Mouse (Mus musculus) myocyte (in vitro differentiated cells): ENCODE results near the gene Csrp3. TPM values are rescaled to one million over a fixed set of nuclear protein-coding genes. Genes with fewer than 3 reads are reported as not detected.

Source experiments
- H3K27me3 ChIP-seq: one replicate; pipeline ENCODE4 v1.6.1; 2011; ENCODE audit not compliant: control insufficient read depth, insufficient read depth, insufficient read length
- H3K36me3 ChIP-seq: one replicate; pipeline ENCODE4 v1.6.1; 2011; ENCODE audit not compliant: control insufficient read depth, insufficient read depth
- H3K4me2 ChIP-seq: one replicate; pipeline ENCODE4 v1.6.1; 2011; ENCODE audit warnings: low read depth, control low read depth
- H3K4me3 ChIP-seq: one replicate; pipeline ENCODE4 v1.5.1; 2011; ENCODE audit warnings: mild to moderate bottlenecking, control low read depth, moderate library complexity
- H3K79me2 ChIP-seq: one replicate; pipeline ENCODE4 v1.6.1; 2011; ENCODE audit not compliant: control insufficient read depth, insufficient read depth
- H3ac ChIP-seq: one replicate; pipeline ENCODE4 v1.6.1; 2011; ENCODE audit not compliant: control insufficient read depth, insufficient read length
- CEBPB ChIP-seq: IDR thresholded peaks from 2 replicates; pipeline ENCODE4 v1.6.1; 2011; ENCODE audit warnings: mild to moderate bottlenecking, moderate library complexity; ENCODE audit not compliant: poor library complexity, insufficient read depth, severe bottlenecking
- E2F4 ChIP-seq: IDR thresholded peaks from one replicate; pipeline ENCODE4 v1.6.1; 2011; ENCODE audit warnings: mild to moderate bottlenecking, control low read depth, moderate library complexity; ENCODE audit not compliant: insufficient read depth
- MAX ChIP-seq: IDR thresholded peaks from one replicate; pipeline ENCODE4 v1.6.1; 2011; ENCODE audit warnings: low read depth, mild to moderate bottlenecking, control low read depth
- MYOD1 ChIP-seq, 3 experiments: IDR thresholded peaks; one replicate each; pipeline ENCODE4 v1.6.1; 2011; ENCODE audit warnings: control low read depth in 2 of 3, low read depth in 2 of 3, mild to moderate bottlenecking in 2 of 3, moderate library complexity in 1 of 3; ENCODE audit not compliant: insufficient read length in 2 of 3, control insufficient read depth in 1 of 3
- MYOG ChIP-seq, 3 experiments: IDR thresholded peaks; one replicate each; pipeline ENCODE4 v1.6.1; 2011; ENCODE audit warnings: control low read depth in 2 of 3, low read depth in 2 of 3, mild to moderate bottlenecking in 2 of 3; ENCODE audit not compliant: insufficient read length in 2 of 3, control insufficient read depth in 1 of 3, insufficient read depth in 1 of 3
- POLR2A ChIP-seq: IDR thresholded peaks from one replicate; pipeline ENCODE4 v1.6.1; 2011; ENCODE audit warnings: low read depth, mild to moderate bottlenecking, control low read depth, moderate library complexity; ENCODE audit not compliant: insufficient read length
- POLR2AphosphoS2 ChIP-seq: IDR thresholded peaks from one replicate; pipeline ENCODE4 v1.6.1; 2011; ENCODE audit warnings: low read depth, control low read depth; ENCODE audit not compliant: insufficient read length
- REST ChIP-seq: IDR thresholded peaks from one replicate; pipeline ENCODE4 v1.6.1; 2011; ENCODE audit warnings: mild to moderate bottlenecking, control low read depth, moderate library complexity; ENCODE audit not compliant: insufficient read depth, insufficient read length
- SRF ChIP-seq: IDR thresholded peaks from one replicate; pipeline ENCODE4 v1.6.1; 2011; ENCODE audit warnings: low read depth; ENCODE audit not compliant: control insufficient read depth, insufficient read length
- TCF12 ChIP-seq: IDR thresholded peaks from one replicate; pipeline ENCODE4 v1.6.1; 2011; ENCODE audit warnings: mild to moderate bottlenecking, control low read depth; ENCODE audit not compliant: poor library complexity, insufficient read depth, severe bottlenecking
- TCF3 ChIP-seq: IDR thresholded peaks from one replicate; pipeline ENCODE4 v1.6.1; 2011; ENCODE audit warnings: low read depth, control low read depth; ENCODE audit not compliant: insufficient read length
- USF1 ChIP-seq: IDR thresholded peaks from one replicate; pipeline ENCODE4 v1.6.1; 2011; ENCODE audit warnings: low read depth, mild to moderate bottlenecking, control low read depth, moderate library complexity
- polyA plus RNA-seq: library from polyadenylated mRNA; unstranded; fragments of >200 nt; fragmentation: generic; extraction: Trizol; gene quantifications from one replicate; pipeline ENCODE4 v1.2.1, GENCODE M21; 2012; ENCODE audit warnings: missing spikeins

Gene Csrp3
- polyA plus RNA-seq, 1 experiment = 158 TPM

GRCm38 (mm10) chr7:48893093-48893492 lies 45.3 kb upstream of the Csrp3 start:
- TF ChIP-seq MYOD1 (IDR thresholded peaks at IDR 0.05; ENCODE audit: control insufficient read depth in 1 of 3, insufficient read length in 2 of 3, low read depth in 2 of 3) = peak in 1 of 3 experiments; percentile 29
- TF ChIP-seq TCF3 = no peak
- no peaks in the 10 kb centered on the region for H3K79me2 ChIP-seq
- no peak overlapping the region for H3K4me2 ChIP-seq
- no peaks in the 10 kb centered on the region for H3K36me3 ChIP-seq
- no peak overlapping the region for H3ac ChIP-seq
- H3K4me3 ChIP-seq = no peak overlapping the region
- no peaks in the 10 kb centered on the region for H3K27me3 ChIP-seq

DNA sequence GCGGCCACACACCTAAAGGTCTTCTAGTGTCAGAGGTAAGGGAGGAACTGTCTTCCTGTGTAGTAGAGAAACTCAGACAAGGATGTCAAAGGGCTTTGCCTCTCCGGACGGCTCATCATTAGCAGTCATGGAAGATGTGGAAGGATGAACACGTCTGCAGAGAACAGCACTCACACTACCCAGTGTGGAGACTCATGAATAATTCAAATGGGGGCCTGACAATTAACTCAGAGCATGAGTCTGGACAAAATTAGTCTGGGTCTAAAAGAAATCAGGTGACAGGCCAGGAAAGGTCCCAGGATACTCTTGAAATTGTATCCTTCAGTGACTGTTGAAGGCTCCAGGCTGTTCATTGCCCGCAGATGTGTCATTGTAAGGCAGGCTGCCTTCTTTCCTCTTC lies 43.2 kb upstream of the Csrp3 start:
- TF ChIP-seq CEBPB (no peak), USF1 (no peak), E2F4 (no peak), MAX (no peak), SRF (no peak), POLR2AphosphoS2 (no peak), TCF3 (no peak), MYOG (IDR thresholded peaks at IDR 0.05; ENCODE audit: control insufficient read depth in 1 of 3, insufficient read depth in 1 of 3, insufficient read length in 2 of 3, low read depth in 2 of 3) (no peak), TCF12 (no peak), MYOD1 (IDR thresholded peaks at IDR 0.05; ENCODE audit: control insufficient read depth in 1 of 3, insufficient read length in 2 of 3, low read depth in 2 of 3) (no peak), POLR2A (no peak), REST (no peak)
- no peaks in the 10 kb centered on the region for H3K36me3 ChIP-seq
- no peaks in the 10 kb centered on the region for H3K79me2 ChIP-seq

GRCm38 (mm10) chr7:48888751-48889150 lies 40.9 kb upstream of the Csrp3 start:
- Histone ChIP-seq H3K4me2 (peak overlapping the region; percentile 78), H3K36me3 (no peaks in the 10 kb centered on the region), H3ac (no peak overlapping the region), H3K79me2 (no peaks in the 10 kb centered on the region), H3K4me3 (no peak overlapping the region), H3K27me3 (no peaks in the 10 kb centered on the region)
- TF ChIP-seq MYOD1 (IDR thresholded peaks at IDR 0.05; ENCODE audit: control insufficient read depth in 1 of 3, insufficient read length in 2 of 3, low read depth in 2 of 3) = no peak
- no peak for TF ChIP-seq TCF3
- peak; percentile 26 for TF ChIP-seq POLR2A
- no peak for TF ChIP-seq E2F4

More for the DNA sequence above, 43.2 kb upstream of the Csrp3 start:
- no peak overlapping the region for H3K4me3 ChIP-seq
- no peaks in the 10 kb centered on the region for H3K27me3 ChIP-seq
- no peak overlapping the region for H3K4me2 ChIP-seq
- no peak overlapping the region for H3ac ChIP-seq

DNA sequence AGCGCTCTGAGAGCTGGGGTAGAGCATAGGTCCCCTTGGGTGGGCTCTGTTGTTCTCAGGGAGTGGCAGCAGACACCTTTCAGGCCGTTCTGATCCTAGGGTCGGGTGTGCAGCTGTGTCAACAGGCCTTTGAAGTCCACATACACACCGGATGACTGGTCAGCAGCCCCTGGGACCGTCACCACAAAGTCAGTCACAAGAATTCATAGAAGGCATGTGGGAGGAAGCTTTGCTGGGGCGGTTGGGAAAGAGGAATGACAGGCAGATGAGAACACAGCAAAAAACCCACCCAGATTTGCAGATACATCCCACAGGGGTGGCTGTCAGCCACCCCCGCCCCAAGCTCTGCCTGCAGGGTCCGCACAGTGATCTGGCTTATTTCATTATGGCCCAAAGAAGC lies 40.1 kb upstream of the Csrp3 start:
- Histone ChIP-seq H3K27me3 (no peaks in the 10 kb centered on the region), H3K79me2 (no peaks in the 10 kb centered on the region), H3ac (no peak overlapping the region), H3K36me3 (no peaks in the 10 kb centered on the region), H3K4me3 (no peak overlapping the region), H3K4me2 (peak overlapping the region; percentile 78)
- peak; percentile 28 for TF ChIP-seq TCF12
- TF ChIP-seq MYOD1 (IDR thresholded peaks at IDR 0.05; ENCODE audit: control insufficient read depth in 1 of 3, insufficient read length in 2 of 3, low read depth in 2 of 3) = peak in 2 of 3 experiments; percentile 51 to 84
- TF ChIP-seq E2F4 = no peak
- TF ChIP-seq MYOG (IDR thresholded peaks at IDR 0.05; ENCODE audit: control insufficient read depth in 1 of 3, insufficient read depth in 1 of 3, insufficient read length in 2 of 3, low read depth in 2 of 3) = peak in 1 of 3 experiments; percentile 77

DNA sequence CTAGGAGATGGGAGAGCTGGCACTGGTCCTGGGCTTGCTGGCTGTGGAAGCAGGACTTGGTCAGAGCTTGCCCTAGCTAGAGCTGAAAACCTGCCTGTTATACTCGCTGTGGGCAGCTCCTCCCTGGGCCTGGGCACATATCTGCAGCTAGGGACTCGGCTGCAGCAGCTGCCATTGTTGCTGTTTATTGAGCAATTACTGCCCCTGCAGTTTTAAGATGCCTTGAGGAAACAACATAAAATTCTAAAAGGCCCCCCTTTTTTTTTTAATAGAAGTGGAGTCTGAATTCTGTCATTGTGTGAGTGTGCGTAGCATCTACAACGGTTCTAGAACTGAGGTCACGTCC lies 36.4 kb upstream of the Csrp3 start:
- no peak overlapping the region for H3ac ChIP-seq
- no peaks in the 10 kb centered on the region for H3K36me3 ChIP-seq
- H3K4me2 ChIP-seq = peak overlapping the region; percentile 86
- no peaks in the 10 kb centered on the region for H3K27me3 ChIP-seq
- no peak overlapping the region for H3K4me3 ChIP-seq
- H3K79me2 ChIP-seq = peaks cover 15% of the 10 kb centered on the region
- TF ChIP-seq MYOG (IDR thresholded peaks at IDR 0.05; ENCODE audit: control insufficient read depth in 1 of 3, insufficient read depth in 1 of 3, insufficient read length in 2 of 3, low read depth in 2 of 3) (peak in 1 of 3 experiments; percentile 55), REST (no peak), CEBPB (peak; percentile 55; the same call in 1 of the 2 replicates)
